Mouse (Mus musculus) hindbrain, embryonic 11.5 days (tissue): ENCODE data around the gene Sctr. TPM values are rescaled to one million over a fixed set of nuclear protein-coding genes. Genes with fewer than 3 reads are reported as not detected.

Experiments
- polyA plus RNA-seq: library from polyadenylated mRNA; unstranded; fragments of >200 nt; fragmentation: Nextera tagmentation; extraction: Ambion mirVana; gene quantifications from 2 replicates; pipeline ENCODE4 v1.2.1, GENCODE M21; 2014

The Sctr gene
- polyA plus RNA-seq, 1 experiment from 2014 or later = 0.73 TPM

Other genes with a start within 250 kb of the Sctr start
- 16.4 and 18.9 TPM in 2 replicates for gene Ptpn4, start 169.3 kb upstream of the Sctr start, polyA plus RNA-seq
- 8.7 and 9.2 TPM in 2 replicates for gene Tmem177, start 93.7 kb upstream of the Sctr start, polyA plus RNA-seq
- gene Cfap221, start 9.7 kb upstream of the Sctr start, polyA plus RNA-seq = 0.07 and 0.20 TPM in 2 replicates
- 8.8 and 10.6 TPM in 2 replicates for gene Tmem37, start 67.2 kb downstream of the Sctr start, polyA plus RNA-seq
- gene Dbi, start 114.2 kb downstream of the Sctr start, polyA plus RNA-seq = 642 and 669 TPM in 2 replicates
- 21.9 and 26.1 TPM in 2 replicates for gene 3110009E18Rik, start 114.3 kb downstream of the Sctr start, polyA plus RNA-seq